Mouse (Mus musculus) bone marrow, adult 2 months (tissue): ENCODE measurements around the gene Olfr878.

Source experiments
- CTCF ChIP-seq: fragments of 200-500 bp; IDR thresholded peaks from 2 replicates; pipeline ENCODE4 v1.5.1; 2011; ENCODE audit warnings: low read length, control low read depth; ENCODE audit not compliant: control insufficient read depth, insufficient read depth
- POLR2A ChIP-seq: fragments of 200-500 bp; IDR thresholded peaks from 2 replicates; pipeline ENCODE4 v1.6.1; 2011; ENCODE audit warnings: low read depth, mild to moderate bottlenecking, control low read depth, low read length, borderline replicate concordance; ENCODE audit not compliant: control insufficient read depth

- no peak for TF ChIP-seq POLR2A
- no peak for TF ChIP-seq CTCF
Observed at GRCm38 (mm10) chr9:37871097-37871496, 46.5 kb upstream of the Olfr878 start.
